Mouse (Mus musculus) Muller cell, postnatal 12 days (primary cell): ENCODE measurements at regions not wholly inside any gene's neighbourhood (a gene's known extent, or its start where the extent isn't known, plus 50 kb on each side); places are given as distances from the start of the nearest gene placed in this dataset.

Source experiments
- DNase-seq: peaks from one replicate; pipeline ENCODE4 v3.0.0-alpha.2; 2015; ENCODE audit errors: inconsistent ontology term

GRCm38 (mm10) chr11:6924476-6924875 is 87.0 kb upstream of the Gm11983 start:
- DNase-seq: no peak

GRCm38 (mm10) chr11:6923917-6924316 is 86.5 kb upstream of the Gm11983 start:
- peak; percentile 34 for DNase-seq

GRCm38 (mm10) chr11:6918546-6918945 is 81.1 kb upstream of the Gm11983 start:
- DNase-seq: no peak

GRCm38 (mm10) chr11:6905630-6906029 is 68.2 kb upstream of the Gm11983 start:
- DNase-seq: no peak

GRCm38 (mm10) chr11:6902991-6903390 is 65.5 kb upstream of the Gm11983 start:
- DNase-seq: no peak

- DNase-seq: no peak
Measured at GRCm38 (mm10) chr11:6902271-6902670, 64.8 kb upstream of the Gm11983 start.

- peak; percentile 75 for DNase-seq
Measured at GRCm38 (mm10) chr11:6900769-6901481, 63.5 kb upstream of the Gm11983 start.

GRCm38 (mm10) chr11:6900357-6900756 is 62.9 kb upstream of the Gm11983 start:
- DNase-seq: no peak

GRCm38 (mm10) chr11:6899271-6900005 is 62.0 kb upstream of the Gm11983 start:
- no peak for DNase-seq

- DNase-seq: no peak
Measured at GRCm38 (mm10) chr11:6898357-6899097, 61.1 kb upstream of the Gm11983 start.

- peak; percentile 67 for DNase-seq
Measured at GRCm38 (mm10) chr11:6895786-6896093, 58.3 kb upstream of the Gm11983 start.

GRCm38 (mm10) chr11:6894911-6895785 is 57.7 kb upstream of the Gm11983 start:
- peak; percentile 53 for DNase-seq

- DNase-seq: no peak
Measured at GRCm38 (mm10) chr11:6893734-6894133, 56.3 kb upstream of the Gm11983 start.

- no peak for DNase-seq
Measured at GRCm38 (mm10) chr11:6893063-6893462, 55.6 kb upstream of the Gm11983 start.

- no peak for DNase-seq
Measured at GRCm38 (mm10) chr11:6890450-6890849, 53.0 kb upstream of the Gm11983 start.

- no peak for DNase-seq
Measured at GRCm38 (mm10) chr11:6889660-6890185, 52.3 kb upstream of the Gm11983 start.

GRCm38 (mm10) chr11:6889120-6889519 is 51.7 kb upstream of the Gm11983 start:
- DNase-seq: no peak
